Mouse (Mus musculus) forebrain, embryonic 16.5 days (tissue): Measurements from ENCODE around the gene Med25. TPM values are rescaled to one million over a fixed set of nuclear protein-coding genes. Genes with fewer than 3 reads are reported as not detected.
A peak's percentile ranks its signal among the peaks of the same experiment; 100 is the strongest.

Experiments used
- ATAC-seq: fragments of 200-750 bp; cut with Nextera tagmentation; 2 replicates; pipeline ENCODE4 v1.8.0; 2017; ENCODE audit warnings: mild to moderate bottlenecking, moderate library complexity
- H3K27ac ChIP-seq: fragments of 300-500 bp; sonication (generic); 2 replicates; pipeline ENCODE4 v1.5.1; 2014; ENCODE audit warnings: low read length, control low read depth
- H3K27me3 ChIP-seq: fragments of 300-500 bp; sonication (generic); replicated peaks from 2 replicates; pipeline ENCODE4 v1.6.1; 2014; ENCODE audit warnings: low read length; ENCODE audit not compliant: control insufficient read depth, insufficient read depth
- H3K36me3 ChIP-seq: fragments of 300-500 bp; sonication (generic); 2 replicates; pipeline ENCODE4 v1.6.1; 2014; ENCODE audit not compliant: control insufficient read depth, insufficient read depth
- H3K4me1 ChIP-seq: fragments of 300-500 bp; sonication (generic); replicated peaks from 2 replicates; pipeline ENCODE4 v1.6.1; 2014; ENCODE audit warnings: low read length; ENCODE audit not compliant: control insufficient read depth, insufficient read depth
- H3K4me2 ChIP-seq: fragments of 300-500 bp; sonication (generic); 2 replicates; pipeline ENCODE4 v1.6.1; 2014; ENCODE audit warnings: mild to moderate bottlenecking, low read length, control low read depth
- H3K4me3 ChIP-seq: fragments of 300-500 bp; sonication (generic); replicated peaks from 2 replicates; pipeline ENCODE4 v1.5.1; 2014; ENCODE audit warnings: mild to moderate bottlenecking, low read length, control low read depth
- H3K9ac ChIP-seq: fragments of 300-500 bp; sonication (generic); replicated peaks from 2 replicates; pipeline ENCODE4 v1.6.1; 2014; ENCODE audit warnings: low read depth, low read length, control low read depth
- H3K9me3 ChIP-seq: fragments of 300-500 bp; sonication (generic); 2 replicates; pipeline ENCODE4 v1.6.1; 2016; ENCODE audit warnings: low read length; ENCODE audit not compliant: control insufficient read depth
- WGBS: fragments of 180-500 bp; shearing (Covaris S2); extraction: QIAGEN DNeasy Blood & Tissue Kit; methylation state at CpG from one replicate; pipeline ENCODE4 v1.1.7; 2014; 5-methylcytosine and 5-hydroxymethylcytosine counted together
- polyA plus RNA-seq: library from polyadenylated mRNA; unstranded; fragments of >200 nt; fragmentation: Nextera tagmentation; extraction: Ambion mirVana; gene quantifications from 2 replicates; pipeline ENCODE4 v1.2.1, GENCODE M21; 2015

Med25 gene
- polyA plus RNA-seq, 1 experiment from 2014 or later, result 166 TPM

DNA sequence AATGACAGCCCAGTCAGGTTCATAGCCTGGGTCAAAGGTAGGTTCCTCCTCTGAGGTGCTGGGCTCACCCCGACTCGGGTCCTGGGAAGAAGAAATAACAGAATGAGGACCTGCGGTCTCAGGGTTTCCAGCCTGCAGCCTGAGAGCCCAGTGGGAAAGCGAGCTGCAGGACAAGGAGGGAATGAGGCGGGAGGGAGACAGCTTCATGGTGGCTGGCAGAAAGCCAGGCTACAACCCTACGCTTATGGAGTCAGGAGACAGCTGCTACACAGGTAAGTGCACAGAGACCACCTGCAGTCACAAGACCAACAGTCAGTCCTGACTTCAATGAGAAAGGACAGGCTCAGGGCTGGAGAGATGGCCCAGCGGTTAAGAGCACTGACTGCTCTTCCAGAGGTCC, 45.7 kb downstream of the Med25 start:
- 89% methylated on average over 7 of the region's 7 CpGs for WGBS
- Histone ChIP-seq H3K27me3 (no peaks in the 10 kb centered on the region), H3K27ac (no peak overlapping the region), H3K9ac (no peak overlapping the region), H3K4me1 (peaks cover 20% of the 10 kb centered on the region), H3K36me3 (peaks cover 23% of the 10 kb centered on the region), H3K4me2 (no peak overlapping the region), H3K9me3 (no peaks in the 10 kb centered on the region), H3K4me3 (no peak overlapping the region)
- ATAC-seq, result no peak

DNA sequence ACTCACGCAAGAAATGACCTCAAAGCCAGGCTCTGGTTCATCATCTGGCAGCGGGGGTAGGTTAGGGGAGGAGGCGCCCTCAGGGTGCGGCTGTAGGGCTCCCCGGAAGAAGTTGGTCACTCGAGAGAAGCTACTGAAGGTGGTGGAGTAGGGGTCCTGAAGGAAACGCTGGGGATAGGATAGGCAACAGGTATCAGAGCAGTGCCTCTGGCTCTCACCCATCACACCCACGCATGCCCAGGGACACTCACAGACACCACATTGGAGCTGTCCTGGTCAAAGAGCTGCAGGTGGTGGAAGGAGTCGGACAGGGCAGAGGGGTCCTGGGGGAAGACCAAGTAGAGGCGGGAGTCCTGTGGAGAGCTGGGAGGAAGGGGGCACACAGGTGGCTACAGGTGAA, 47.5 kb downstream of the Med25 start:
- Histone ChIP-seq H3K27me3 (peaks cover 8% of the 10 kb centered on the region), H3K9me3 (no peaks in the 10 kb centered on the region), H3K4me2 (no peak overlapping the region), H3K9ac (no peak overlapping the region), H3K27ac (no peak overlapping the region), H3K4me3 (no peak overlapping the region), H3K4me1 (peaks cover 12% of the 10 kb centered on the region), H3K36me3 (peaks cover 23% of the 10 kb centered on the region)
- 92% methylated on average over 10 of the region's 10 CpGs for WGBS
- no peak for ATAC-seq

DNA sequence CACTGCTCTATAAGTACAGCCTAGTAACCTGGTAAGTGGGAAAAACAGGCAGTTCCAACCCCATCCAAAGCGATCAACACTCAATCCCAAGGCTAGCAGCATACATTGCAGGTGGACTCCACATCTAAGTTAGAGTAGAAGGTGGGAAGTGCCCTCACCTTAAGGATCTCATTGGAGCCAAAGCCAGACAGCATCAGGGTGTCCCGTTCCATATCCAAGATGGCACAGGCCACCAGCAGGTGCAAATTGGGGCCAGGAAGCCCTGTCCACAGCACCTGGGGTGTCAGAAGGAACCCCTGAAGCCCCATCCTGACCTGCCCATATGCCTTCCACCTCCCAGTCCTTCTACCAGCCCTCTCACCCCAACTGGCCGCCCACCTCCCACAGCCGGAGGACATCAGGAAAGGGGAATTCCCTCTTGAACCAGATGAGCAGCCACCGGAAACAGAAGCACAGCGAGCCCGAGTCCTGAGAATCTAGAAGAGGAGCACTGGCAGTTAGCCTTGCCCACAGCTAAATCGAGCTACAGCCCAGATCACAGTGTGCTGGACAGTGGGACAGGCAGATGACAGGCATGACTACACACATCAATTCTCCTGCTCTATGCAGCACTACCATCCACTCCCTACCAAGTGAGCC, 50.6 kb downstream of the Med25 start:
- H3K36me3 ChIP-seq, result peaks cover 23% of the 10 kb centered on the region
- 93% methylated on average over 8 of the region's 8 CpGs for WGBS

DNA sequence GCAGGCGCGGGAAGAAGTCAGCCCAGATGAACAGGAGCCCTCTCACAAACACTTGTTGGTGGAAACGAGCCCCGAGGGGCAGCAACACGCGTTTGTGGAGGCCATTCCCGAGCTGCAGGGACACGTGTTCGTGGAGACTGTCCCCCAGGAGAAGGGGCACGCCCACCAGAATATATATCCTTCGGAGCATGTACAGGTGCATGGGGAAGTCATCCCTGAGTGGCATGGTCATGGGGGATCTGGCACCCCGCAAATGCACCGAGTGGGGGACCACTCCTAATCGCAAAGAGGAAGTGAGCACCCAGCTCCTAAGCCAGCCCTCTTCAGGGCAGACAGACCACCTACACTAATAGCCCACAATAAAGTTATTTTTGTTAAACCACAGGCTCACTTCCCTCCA, 52.1 kb downstream of the Med25 start:
- no peak overlapping the region for H3K4me2 ChIP-seq
- H3K27me3 ChIP-seq, result peaks cover 10% of the 10 kb centered on the region
- 56% methylated on average over 14 of the region's 14 CpGs for WGBS
- H3K9me3 ChIP-seq, result no peaks in the 10 kb centered on the region
- H3K27ac ChIP-seq, result no peak overlapping the region
- ATAC-seq, result no peak
- H3K4me3 ChIP-seq, result no peak overlapping the region
- H3K36me3 ChIP-seq, result peaks cover 17% of the 10 kb centered on the region
- H3K4me1 ChIP-seq, result peaks cover 11% of the 10 kb centered on the region
- no peak overlapping the region for H3K9ac ChIP-seq

More for the DNA sequence above, 50.6 kb downstream of the Med25 start:
- Histone ChIP-seq H3K27ac (no peak overlapping the region), H3K9ac (no peak overlapping the region), H3K4me1 (peaks cover 11% of the 10 kb centered on the region), H3K4me2 (no peak overlapping the region), H3K27me3 (peaks cover 10% of the 10 kb centered on the region), H3K4me3 (no peak overlapping the region), H3K9me3 (no peaks in the 10 kb centered on the region)
- ATAC-seq, result no peak

DNA sequence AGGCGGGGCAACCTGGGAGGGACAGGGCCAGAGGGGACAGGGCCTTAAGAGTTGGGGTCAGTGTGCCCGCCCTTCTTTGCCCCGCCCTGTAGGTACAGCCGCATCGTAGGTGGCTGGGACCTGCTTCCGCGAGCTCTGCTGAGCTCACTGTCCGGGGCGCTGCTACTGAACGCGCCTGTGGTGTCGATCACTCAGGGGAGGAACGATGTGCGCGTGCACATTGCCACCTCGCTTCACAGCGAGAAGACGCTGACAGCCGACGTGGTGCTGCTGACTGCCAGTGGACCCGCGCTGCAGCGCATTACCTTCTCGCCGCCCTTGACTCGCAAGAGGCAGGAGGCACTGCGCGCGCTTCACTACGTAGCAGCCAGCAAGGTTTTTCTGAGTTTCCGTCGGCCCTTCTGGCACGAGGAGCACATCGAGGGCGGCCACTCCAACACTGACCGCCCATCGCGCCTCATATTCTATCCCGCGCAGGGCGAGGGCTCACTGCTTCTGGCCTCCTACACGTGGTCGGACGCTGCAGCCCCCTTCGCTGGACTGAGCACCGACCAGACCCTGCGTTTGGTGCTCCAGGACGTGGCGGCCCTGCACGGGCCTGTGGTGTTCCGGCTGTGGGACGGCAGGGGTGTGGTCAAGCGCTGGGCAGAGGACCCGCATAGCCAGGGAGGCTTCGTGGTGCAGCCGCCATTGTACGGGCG, 52.9 kb downstream of the Med25 start:
- H3K9ac ChIP-seq, result peak overlapping the region; percentile 47
- H3K4me1 ChIP-seq, result peaks cover 11% of the 10 kb centered on the region
- no peak overlapping the region for H3K27ac ChIP-seq
- ATAC-seq, result peak; percentile 57
- WGBS, result under 1% methylated on average over 58 of the region's 58 CpGs
- H3K4me2 ChIP-seq, result peak overlapping the region; percentile 54
- no peaks in the 10 kb centered on the region for H3K9me3 ChIP-seq
- peaks cover 10% of the 10 kb centered on the region for H3K27me3 ChIP-seq
- peaks cover 15% of the 10 kb centered on the region; the same call in 1 of the 2 replicates for H3K36me3 ChIP-seq
- peak overlapping the region; percentile 33 for H3K4me3 ChIP-seq

DNA sequence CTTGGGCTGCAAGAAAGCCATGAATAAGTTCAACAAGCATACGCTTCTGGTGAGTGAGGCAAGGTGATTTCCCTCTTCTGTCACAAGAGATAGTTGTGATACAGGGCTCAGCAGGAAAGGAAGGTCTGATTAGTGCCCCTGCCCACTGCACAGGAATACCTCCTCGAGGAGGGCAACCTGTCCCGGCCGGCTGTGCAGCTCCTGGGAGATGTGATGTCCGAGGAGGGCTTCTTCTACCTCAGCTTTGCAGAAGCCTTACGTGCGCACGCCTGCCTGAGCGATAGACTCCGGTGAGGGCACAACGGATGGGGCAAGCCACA, 53.4 kb downstream of the Med25 start:
- peaks cover 10% of the 10 kb centered on the region for H3K27me3 ChIP-seq
- 26% methylated on average over 11 of the region's 11 CpGs for WGBS
- peak overlapping the region; percentile 33 for H3K4me3 ChIP-seq
- peaks cover 12% of the 10 kb centered on the region; the same call in 1 of the 2 replicates for H3K36me3 ChIP-seq
- H3K4me2 ChIP-seq, result peak overlapping the region; percentile 54
- no peak overlapping the region for H3K27ac ChIP-seq
- peaks cover 11% of the 10 kb centered on the region for H3K4me1 ChIP-seq
- H3K9me3 ChIP-seq, result no peaks in the 10 kb centered on the region
- peak overlapping the region; percentile 47 for H3K9ac ChIP-seq
- ATAC-seq, result no peak

DNA sequence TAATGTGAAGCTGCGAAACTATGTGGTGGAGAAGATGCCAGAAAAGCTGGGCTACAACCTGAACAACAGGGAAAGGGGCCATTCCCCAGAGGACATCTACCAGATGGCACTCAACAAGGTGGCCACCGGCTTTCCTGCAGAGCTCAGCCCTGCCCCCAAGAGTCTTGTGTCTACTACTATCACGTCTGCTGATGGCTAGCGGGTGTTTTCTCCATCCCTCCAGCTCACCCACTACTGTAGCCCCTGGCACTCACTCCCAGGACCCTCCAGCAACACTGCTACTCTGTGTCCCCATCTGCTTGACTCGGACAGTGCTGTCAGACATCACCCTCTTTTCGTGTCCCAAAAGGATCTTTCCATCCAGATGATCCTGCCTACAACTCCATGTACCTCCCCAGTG, 54.4 kb downstream of the Med25 start:
- Histone ChIP-seq H3K4me1 (peaks cover 11% of the 10 kb centered on the region), H3K9ac (no peak overlapping the region), H3K4me2 (no peak overlapping the region), H3K36me3 (peaks cover 8% of the 10 kb centered on the region; the same call in 1 of the 2 replicates), H3K4me3 (no peak overlapping the region), H3K9me3 (no peaks in the 10 kb centered on the region), H3K27ac (no peak overlapping the region), H3K27me3 (peaks cover 10% of the 10 kb centered on the region)
- no peak for ATAC-seq
- WGBS, result 86% methylated on average over 6 of the region's 6 CpGs

DNA sequence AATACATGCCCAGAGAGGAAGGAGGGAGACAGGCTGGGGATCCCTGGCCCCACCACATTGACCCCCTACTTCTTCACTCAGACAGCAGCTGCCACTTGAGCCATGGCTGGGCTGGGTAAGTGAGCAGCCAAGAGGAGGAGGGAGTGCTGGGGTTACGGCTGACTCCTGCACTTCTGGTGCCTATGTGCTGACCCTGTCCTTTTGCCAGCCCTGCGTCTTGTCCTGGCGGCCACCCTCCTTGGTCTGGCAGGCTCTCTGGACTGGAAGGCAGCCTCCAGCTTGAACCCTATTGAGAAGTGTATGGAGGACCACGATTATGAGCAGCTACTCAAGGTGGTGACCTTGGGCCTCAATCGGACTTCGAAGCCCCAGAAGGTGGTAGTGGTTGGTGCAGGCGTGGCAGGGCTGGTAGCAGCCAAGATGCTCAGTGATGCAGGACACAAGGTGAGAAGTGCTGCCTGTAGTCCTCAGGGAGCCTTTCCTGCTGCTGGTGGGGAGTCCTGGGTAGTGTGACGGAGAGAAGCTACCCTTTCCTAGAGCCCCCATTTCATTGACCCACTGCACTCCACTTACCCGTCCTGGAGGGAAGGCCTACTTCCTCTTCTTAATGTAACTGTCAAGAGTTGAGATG, 56.0 kb downstream of the Med25 start:
- H3K36me3 ChIP-seq, result no peaks in the 10 kb centered on the region
- H3K4me1 ChIP-seq, result peaks cover 11% of the 10 kb centered on the region
- H3K4me3 ChIP-seq, result no peak overlapping the region
- no peak overlapping the region for H3K27ac ChIP-seq
- no peak for ATAC-seq
- no peak overlapping the region for H3K9ac ChIP-seq
- H3K9me3 ChIP-seq, result no peaks in the 10 kb centered on the region
- 84% methylated on average over 9 of the region's 9 CpGs for WGBS
- H3K27me3 ChIP-seq, result peaks cover 10% of the 10 kb centered on the region
- no peak overlapping the region for H3K4me2 ChIP-seq

DNA sequence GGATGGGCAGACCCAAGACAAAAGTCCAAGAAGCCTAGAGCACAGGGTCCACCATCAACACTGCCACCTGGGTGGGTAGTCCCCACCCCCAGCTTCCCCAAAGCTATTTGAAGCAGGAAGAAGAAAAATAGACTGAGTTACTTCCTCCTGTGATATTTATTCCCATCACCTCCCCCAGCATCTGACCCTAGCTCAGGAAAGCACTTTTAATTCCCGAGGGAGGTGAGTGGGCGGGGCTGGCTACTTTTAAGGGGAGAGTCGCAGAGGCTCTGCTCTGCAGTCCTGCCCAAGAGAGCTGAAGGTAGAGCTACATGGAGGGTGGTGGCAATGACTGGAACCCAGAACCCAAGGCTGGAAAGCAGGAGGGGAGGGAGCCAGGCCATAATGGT, 56.5 kb downstream of the Med25 start:
- H3K27me3 ChIP-seq, result peaks cover 10% of the 10 kb centered on the region
- H3K9ac ChIP-seq, result no peak overlapping the region
- peaks cover 5% of the 10 kb centered on the region for H3K36me3 ChIP-seq
- H3K4me1 ChIP-seq, result peaks cover 11% of the 10 kb centered on the region
- H3K9me3 ChIP-seq, result no peaks in the 10 kb centered on the region
- H3K27ac ChIP-seq, result no peak overlapping the region
- no peak overlapping the region for H3K4me2 ChIP-seq
- ATAC-seq, result no peak
- H3K4me3 ChIP-seq, result no peak overlapping the region
- 47% methylated on average over 3 of the region's 3 CpGs for WGBS
